Mouse (Mus musculus) granulocyte monocyte progenitor cell, adult 5-6 weeks (primary cell): ENCODE results near the gene Hist1h4n. TPM values are rescaled to one million over a fixed set of nuclear protein-coding genes. Genes with fewer than 3 reads are reported as not detected.
"Not testable (repeated sequence)": the region's sequence is repeated elsewhere in the genome, so short reads cannot be mapped to it uniquely, and the experiment has no call there.

Experiments
- ATAC-seq: replicated peaks from 2 replicates; pipeline ENCODE4 v1.8.0; 2016; ENCODE audit warnings: mild to moderate bottlenecking, moderate TSS enrichment, inconsistent platforms; ENCODE audit not compliant: poor library complexity, severe bottlenecking
- total RNA-seq, 2 experiments: library from RNA; stranded (forward) in 1 of 2; stranded (reverse) in 1 of 2; fragments of 200-712, 200-1000 nt in 1 of 2; fragments of >200 nt in 1 of 2; fragmentation: Nextera tagmentation in 1 of 2; gene quantifications; 2 replicates each; pipeline ENCODE4 v1.2.3; 2014 to 2017

Gene Hist1h4n
- total RNA-seq (2014; fragmentation: Nextera tagmentation) (21.5 and 58.9 TPM in 2 replicates), total RNA-seq (2017) (1,825 and 2,129 TPM in 2 replicates)

GRCm38 (mm10) chr13:21831418-21832394 lies at the start of gene Hist1h4n:
Gene Hist1h4n, minus strand, starts transcription at chr13:21832196.
- ATAC-seq, result peak; percentile 46

- no peak for ATAC-seq
Measured at GRCm38 (mm10) chr13:21880735-21881134, 48.7 kb upstream of the Hist1h4n start.

- ATAC-seq, result not testable (repeated sequence)
Measured at GRCm38 (mm10) chr13:21865503-21865902, 33.5 kb upstream of the Hist1h4n start.

GRCm38 (mm10) chr13:21861608-21862007 lies 29.6 kb upstream of the Hist1h4n start:
- no peak for ATAC-seq

GRCm38 (mm10) chr13:21855698-21856162 lies 23.7 kb upstream of the Hist1h4n start:
- ATAC-seq, result no peak

- no peak for ATAC-seq
Measured at GRCm38 (mm10) chr13:21855146-21855545, 23.1 kb upstream of the Hist1h4n start.

GRCm38 (mm10) chr13:21852215-21852945 lies 20.4 kb upstream of the Hist1h4n start:
- peak; percentile 70 for ATAC-seq

- ATAC-seq, result not testable (repeated sequence)
Measured at GRCm38 (mm10) chr13:21850696-21851095, 18.7 kb upstream of the Hist1h4n start.

- no peak for ATAC-seq
Measured at GRCm38 (mm10) chr13:21847883-21848282, 15.9 kb upstream of the Hist1h4n start.

- peak; percentile 86 for ATAC-seq
Measured at GRCm38 (mm10) chr13:21846356-21846755, 14.4 kb upstream of the Hist1h4n start.

GRCm38 (mm10) chr13:21840508-21840907 lies 8.5 kb upstream of the Hist1h4n start:
- peak; percentile 90 for ATAC-seq

- ATAC-seq, result peak; percentile 68
Measured at GRCm38 (mm10) chr13:21833461-21833860, 1.5 kb upstream of the Hist1h4n start, which contains the start of the genes Hist1h2ap and Hist1h2br. Gene Hist1h2ap, minus strand, starts transcription at chr13:21833507. Gene Hist1h2br, plus strand, starts transcription at chr13:21833743.

GRCm38 (mm10) chr13:21830344-21830743 lies 1.7 kb downstream of the Hist1h4n start:
- no peak for ATAC-seq

- ATAC-seq, result no peak
Measured at GRCm38 (mm10) chr13:21828511-21828910, 3.5 kb downstream of the Hist1h4n start.

GRCm38 (mm10) chr13:21820082-21820890 lies 11.7 kb downstream of the Hist1h4n start:
- peak; percentile 55; the same call in 1 of the 2 replicates for ATAC-seq

GRCm38 (mm10) chr13:21812092-21812491 lies 19.9 kb downstream of the Hist1h4n start:
- ATAC-seq, result peak; percentile 28

- ATAC-seq, result peak; percentile 50
Measured at GRCm38 (mm10) chr13:21811539-21811938, 20.5 kb downstream of the Hist1h4n start, which contains the start of gene Hist1h4m. Gene Hist1h4m, plus strand, starts transcription at chr13:21811746.

- peak; percentile 21 for ATAC-seq
Measured at GRCm38 (mm10) chr13:21811074-21811473, 20.9 kb downstream of the Hist1h4n start.

GRCm38 (mm10) chr13:21810073-21810472 lies 21.9 kb downstream of the Hist1h4n start, which contains the start of the genes Hist1h2bq and Hist1h2ao:
Gene Hist1h2bq, minus strand, starts transcription at chr13:21810197.
Gene Hist1h2ao, plus strand, starts transcription at chr13:21810465.
- peak; percentile 71 for ATAC-seq
